Mouse (Mus musculus): ENCODE measurements around the gene Mrpl33. TPM values are rescaled to one million over a fixed set of nuclear protein-coding genes. Genes with fewer than 3 reads are reported as not detected.

The Mrpl33 gene
- polyA plus RNA-seq, 1 experiment from 2014 or later, result 214 TPM

DNA sequence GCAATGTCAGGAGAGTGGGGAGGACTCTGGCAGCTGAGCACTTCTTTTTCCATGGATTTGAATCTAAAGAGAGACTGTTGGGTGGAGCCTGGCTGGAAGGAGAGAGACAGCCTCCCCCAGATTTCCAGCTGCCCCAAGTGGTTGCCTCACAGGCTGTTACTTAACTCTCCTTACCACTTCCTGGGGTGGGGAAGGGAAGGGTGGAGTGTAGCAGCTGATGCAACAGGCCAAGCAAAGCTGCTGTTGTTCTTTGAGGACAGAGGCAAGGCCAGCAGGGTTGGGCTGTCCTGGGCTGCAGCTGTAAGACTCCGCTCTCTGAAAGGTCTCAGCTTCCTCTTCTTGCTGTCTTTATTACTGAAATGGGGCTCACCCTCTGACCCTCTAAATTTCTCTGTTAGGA is 5.6 kb downstream of the Mrpl33 start:
- no peaks in the 10 kb centered on the region for H3K36me3 ChIP-seq (replicated peaks; ENCODE audit: control insufficient read depth, insufficient read depth)
- ATAC-seq (ENCODE audit: low FRiP score) (no peak), DNase-seq (ENCODE audit: low spot score) (no peak)
- WGBS, result 100% methylated on average over 1 of the region's 1 CpGs
- no peak overlapping the region for H3K4me2 ChIP-seq (replicated peaks)
- no peak overlapping the region for H3K4me3 ChIP-seq (replicated peaks; ENCODE audit: low read length)
- no peaks in the 10 kb centered on the region for H3K9me3 ChIP-seq (ENCODE audit: control insufficient read depth, low read length)
- 0 out of 2 replicates have a peak, but pooled peaks cover 2% of the 10 kb centered on the region for H3K27me3 ChIP-seq (ENCODE audit: control insufficient read depth, insufficient read depth, low read length)
- no peak overlapping the region for H3K9ac ChIP-seq
- H3K27ac ChIP-seq, result no peak overlapping the region
- H3K4me1 ChIP-seq (replicated peaks; ENCODE audit: control insufficient read depth, insufficient read depth, low read length), result no peaks in the 10 kb centered on the region

DNA sequence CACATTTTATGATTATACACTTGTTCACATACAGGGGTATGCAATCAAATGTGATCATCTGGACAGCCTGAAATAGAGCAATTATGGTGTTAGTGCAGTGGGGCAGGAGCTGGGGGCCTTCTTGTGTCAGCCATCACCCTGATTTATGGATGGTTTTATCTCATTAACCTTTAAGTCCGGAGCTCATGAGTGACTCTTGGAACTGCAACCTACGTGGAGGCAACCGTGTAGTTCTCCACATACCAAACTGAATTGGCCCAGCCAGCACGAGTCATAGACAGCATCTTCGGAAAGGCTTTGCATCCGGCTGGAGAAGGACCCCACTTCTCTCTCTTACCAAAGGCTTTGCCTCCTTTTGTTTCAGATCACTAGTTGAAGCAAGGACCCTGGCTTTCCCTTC is 7.0 kb downstream of the Mrpl33 start:
- Histone ChIP-seq H3K4me3 (replicated peaks; ENCODE audit: low read length) (no peak overlapping the region), H3K9ac (no peak overlapping the region), H3K9me3 (ENCODE audit: control insufficient read depth, low read length) (no peaks in the 10 kb centered on the region), H3K4me2 (replicated peaks) (no peak overlapping the region), H3K27me3 (ENCODE audit: control insufficient read depth, insufficient read depth, low read length) (no peaks in the 10 kb centered on the region), H3K4me1 (replicated peaks; ENCODE audit: control insufficient read depth, insufficient read depth, low read length) (no peaks in the 10 kb centered on the region), H3K27ac (no peak overlapping the region), H3K36me3 (replicated peaks; ENCODE audit: control insufficient read depth, insufficient read depth) (no peaks in the 10 kb centered on the region)
- 85% methylated on average over 6 of the region's 6 CpGs for WGBS
- ATAC-seq (ENCODE audit: low FRiP score), result no peak
- DNase-seq (ENCODE audit: low spot score), result no peak

DNA sequence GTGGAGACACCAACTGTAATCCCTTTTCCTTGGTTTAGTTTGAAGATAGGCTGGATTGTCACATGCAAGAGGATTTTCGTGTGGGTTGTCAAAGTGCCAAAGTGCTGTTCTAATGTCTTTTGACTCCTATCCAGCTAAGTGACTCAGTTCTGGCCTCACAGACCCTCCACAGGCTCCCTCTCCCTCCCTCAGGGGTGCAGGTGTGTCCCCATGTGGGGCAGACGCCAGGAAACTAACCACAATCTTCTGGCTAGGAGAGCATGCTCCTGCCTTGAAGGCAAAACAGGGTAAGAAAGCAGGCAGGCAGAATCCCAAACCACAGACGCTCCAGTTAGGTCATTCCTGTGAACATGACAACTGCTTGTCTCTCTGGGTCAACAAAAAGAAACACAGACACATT is 9.4 kb downstream of the Mrpl33 start:
- H3K9ac ChIP-seq, result no peak overlapping the region
- H3K4me3 ChIP-seq (replicated peaks; ENCODE audit: low read length), result no peak overlapping the region
- WGBS, result 60% methylated on average over 3 of the region's 3 CpGs
- no peak for DNase-seq (ENCODE audit: low spot score)
- H3K27me3 ChIP-seq (ENCODE audit: control insufficient read depth, insufficient read depth, low read length), result no peaks in the 10 kb centered on the region
- no peak overlapping the region for H3K4me2 ChIP-seq (replicated peaks)
- no peaks in the 10 kb centered on the region for H3K36me3 ChIP-seq (replicated peaks; ENCODE audit: control insufficient read depth, insufficient read depth)
- H3K4me1 ChIP-seq (replicated peaks; ENCODE audit: control insufficient read depth, insufficient read depth, low read length), result no peaks in the 10 kb centered on the region
- H3K27ac ChIP-seq, result no peak overlapping the region
- ATAC-seq (ENCODE audit: low FRiP score), result no peak
- no peaks in the 10 kb centered on the region for H3K9me3 ChIP-seq (ENCODE audit: control insufficient read depth, low read length)

DNA sequence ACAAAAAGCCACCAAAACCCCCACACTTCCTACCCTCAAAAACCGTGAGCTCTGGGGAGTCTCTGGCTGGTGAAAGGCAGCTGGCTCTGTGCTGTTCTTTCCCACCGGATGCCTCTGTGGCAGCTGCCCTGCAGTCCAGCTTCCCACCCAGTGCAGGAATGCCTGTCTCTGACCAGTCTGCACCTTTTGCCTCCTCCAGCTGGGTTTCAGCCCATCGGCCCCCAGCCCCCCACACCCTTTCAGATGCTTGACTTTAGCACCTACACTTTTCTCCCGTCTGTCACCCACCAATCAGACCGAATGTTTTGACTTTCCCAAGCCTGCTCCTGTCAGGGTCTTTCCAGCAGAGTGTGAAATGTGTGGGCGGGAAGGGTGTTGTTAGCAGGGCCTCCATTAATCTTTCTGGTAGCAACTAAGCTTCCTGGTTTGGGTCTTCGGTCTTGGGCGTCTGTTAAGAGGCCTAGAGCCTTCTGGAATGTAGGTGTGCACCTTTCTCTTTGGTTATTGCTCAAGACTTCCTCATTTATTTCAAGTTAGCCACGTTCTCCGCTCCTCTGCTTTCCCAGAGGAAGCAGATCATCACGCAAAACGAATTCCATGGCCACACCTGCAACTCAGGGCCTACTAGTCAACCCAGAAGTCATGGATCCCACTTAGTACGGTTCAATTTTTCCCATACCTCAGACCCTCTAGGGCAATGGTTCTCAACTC is 13.8 kb downstream of the Mrpl33 start:
- WGBS, result 83% methylated on average over 13 of the region's 13 CpGs
- no peak overlapping the region for H3K4me3 ChIP-seq (replicated peaks; ENCODE audit: low read length)
- no peaks in the 10 kb centered on the region for H3K9me3 ChIP-seq (ENCODE audit: control insufficient read depth, low read length)
- no peak overlapping the region for H3K27ac ChIP-seq
- no peak for ATAC-seq (ENCODE audit: low FRiP score)
- H3K4me2 ChIP-seq (replicated peaks), result no peak overlapping the region
- H3K36me3 ChIP-seq (replicated peaks; ENCODE audit: control insufficient read depth, insufficient read depth), result no peaks in the 10 kb centered on the region
- no peak overlapping the region for H3K9ac ChIP-seq
- H3K4me1 ChIP-seq (replicated peaks; ENCODE audit: control insufficient read depth, insufficient read depth, low read length), result peaks cover 10% of the 10 kb centered on the region
- no peaks in the 10 kb centered on the region for H3K27me3 ChIP-seq (ENCODE audit: control insufficient read depth, insufficient read depth, low read length)
- DNase-seq (ENCODE audit: low spot score), result no peak

DNA sequence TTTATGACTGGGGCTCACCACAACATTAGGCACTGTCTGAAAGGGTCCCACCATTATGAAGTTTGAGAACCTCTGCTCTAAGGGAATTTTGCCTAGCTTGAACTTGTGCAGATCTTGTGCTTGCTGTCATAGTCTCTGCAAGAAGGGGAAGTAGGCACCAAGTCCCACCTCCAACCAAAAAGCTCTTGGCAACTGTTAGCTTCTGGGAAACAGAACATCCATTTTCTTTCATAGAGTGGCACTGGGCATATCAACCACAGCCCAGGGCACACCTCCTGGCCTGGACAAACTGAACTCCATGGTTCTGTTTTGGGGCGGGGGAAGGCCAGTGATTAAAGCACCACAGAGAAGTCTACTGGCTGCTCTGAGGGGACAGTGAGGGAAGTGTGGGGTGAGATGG is 14.5 kb downstream of the Mrpl33 start:
- H3K9ac ChIP-seq, result no peak overlapping the region
- H3K36me3 ChIP-seq (replicated peaks; ENCODE audit: control insufficient read depth, insufficient read depth), result 0 out of 2 replicates have a peak, but pooled peaks cover 6% of the 10 kb centered on the region
- no peak for ATAC-seq (ENCODE audit: low FRiP score)
- 95% methylated on average over 1 of the region's 1 CpGs for WGBS
- no peak overlapping the region for H3K4me3 ChIP-seq (replicated peaks; ENCODE audit: low read length)
- H3K27ac ChIP-seq, result no peak overlapping the region
- no peak for DNase-seq (ENCODE audit: low spot score)
- H3K4me1 ChIP-seq (replicated peaks; ENCODE audit: control insufficient read depth, insufficient read depth, low read length), result peaks cover 10% of the 10 kb centered on the region
- H3K27me3 ChIP-seq (ENCODE audit: control insufficient read depth, insufficient read depth, low read length), result no peaks in the 10 kb centered on the region
- H3K4me2 ChIP-seq (replicated peaks), result no peak overlapping the region
- H3K9me3 ChIP-seq (ENCODE audit: control insufficient read depth, low read length), result no peaks in the 10 kb centered on the region

DNA sequence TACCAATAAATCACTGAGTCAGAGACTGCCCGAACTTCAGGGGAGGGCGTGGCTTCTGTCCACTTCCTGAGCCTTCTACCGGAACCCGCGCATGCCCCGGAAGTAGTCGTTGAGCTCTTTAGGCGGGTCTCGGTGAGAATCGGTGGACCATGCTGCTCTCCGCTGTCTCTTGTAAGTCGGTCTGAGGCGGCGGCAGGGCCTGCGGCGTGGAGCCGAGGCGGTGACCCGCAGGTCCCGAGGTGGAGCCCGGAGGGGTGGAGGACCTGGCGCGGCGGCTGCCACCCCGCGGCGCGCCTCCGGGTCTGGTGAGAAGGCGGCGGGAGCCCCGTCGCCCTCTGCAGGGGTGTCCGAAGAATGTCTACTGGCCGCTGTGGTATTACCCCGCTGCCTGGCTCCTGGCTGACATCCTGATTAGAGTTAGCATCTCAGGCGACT is 17.1 kb downstream of the Mrpl33 start:
- no peaks in the 10 kb centered on the region for H3K27me3 ChIP-seq (ENCODE audit: control insufficient read depth, insufficient read depth, low read length)
- peaks cover 10% of the 10 kb centered on the region for H3K4me1 ChIP-seq (replicated peaks; ENCODE audit: control insufficient read depth, insufficient read depth, low read length)
- peak overlapping the region; percentile 86 for H3K27ac ChIP-seq
- peak; percentile 99 for ATAC-seq (ENCODE audit: low FRiP score)
- H3K4me3 ChIP-seq (replicated peaks; ENCODE audit: low read length), result peak overlapping the region; percentile 90
- H3K36me3 ChIP-seq (replicated peaks; ENCODE audit: control insufficient read depth, insufficient read depth), result peaks cover 32% of the 10 kb centered on the region
- H3K9ac ChIP-seq, result peak overlapping the region; percentile 85
- under 1% methylated on average over 37 of the region's 37 CpGs for WGBS
- H3K9me3 ChIP-seq (ENCODE audit: control insufficient read depth, low read length), result no peaks in the 10 kb centered on the region
- DNase-seq (ENCODE audit: low spot score), result peak; percentile 84
- peak overlapping the region; percentile 68 for H3K4me2 ChIP-seq (replicated peaks)

DNA sequence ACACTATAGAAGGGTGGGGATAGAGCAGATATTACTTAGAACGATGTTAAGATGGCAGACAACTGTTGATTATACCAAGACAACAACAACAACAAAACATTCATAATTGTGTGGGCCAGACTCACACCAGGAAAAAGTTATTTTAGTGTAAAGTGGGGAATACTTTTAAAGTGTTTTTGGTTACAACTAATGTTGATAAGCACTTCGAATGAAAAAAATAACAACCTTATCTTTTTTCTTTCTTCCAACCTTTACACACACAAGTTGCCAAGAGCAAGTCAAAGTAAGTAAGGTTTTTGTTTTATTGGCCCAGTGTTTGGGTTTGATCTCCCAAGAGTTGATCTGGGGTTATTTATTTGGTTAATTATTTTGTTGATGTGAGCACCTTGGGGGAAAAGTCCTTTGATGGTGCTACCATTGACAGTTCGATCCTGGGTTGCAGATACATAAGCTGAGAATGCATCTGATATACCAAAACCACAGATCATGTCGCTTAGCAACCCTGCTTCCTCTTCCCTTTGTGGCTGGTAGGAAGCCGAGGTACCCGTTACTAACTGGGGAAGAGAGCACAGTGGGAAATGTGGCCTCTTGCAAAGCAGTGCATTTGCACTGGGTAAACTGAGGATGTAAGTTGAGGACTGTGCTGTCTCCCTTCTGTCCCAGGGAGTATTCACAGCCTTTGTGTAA is 17.7 kb downstream of the Mrpl33 start:
- peak overlapping the region; percentile 90 for H3K4me3 ChIP-seq (replicated peaks; ENCODE audit: low read length)
- ATAC-seq (ENCODE audit: low FRiP score), result no peak
- 45% methylated on average over 6 of the region's 6 CpGs for WGBS
- peaks cover 10% of the 10 kb centered on the region for H3K4me1 ChIP-seq (replicated peaks; ENCODE audit: control insufficient read depth, insufficient read depth, low read length)
- no peaks in the 10 kb centered on the region for H3K27me3 ChIP-seq (ENCODE audit: control insufficient read depth, insufficient read depth, low read length)
- no peaks in the 10 kb centered on the region for H3K9me3 ChIP-seq (ENCODE audit: control insufficient read depth, low read length)
- peaks cover 36% of the 10 kb centered on the region for H3K36me3 ChIP-seq (replicated peaks; ENCODE audit: control insufficient read depth, insufficient read depth)
- DNase-seq (ENCODE audit: low spot score), result no peak
- H3K9ac ChIP-seq, result peak overlapping the region; percentile 85
- peak overlapping the region; percentile 86 for H3K27ac ChIP-seq
- H3K4me2 ChIP-seq (replicated peaks), result peak overlapping the region; percentile 68

DNA sequence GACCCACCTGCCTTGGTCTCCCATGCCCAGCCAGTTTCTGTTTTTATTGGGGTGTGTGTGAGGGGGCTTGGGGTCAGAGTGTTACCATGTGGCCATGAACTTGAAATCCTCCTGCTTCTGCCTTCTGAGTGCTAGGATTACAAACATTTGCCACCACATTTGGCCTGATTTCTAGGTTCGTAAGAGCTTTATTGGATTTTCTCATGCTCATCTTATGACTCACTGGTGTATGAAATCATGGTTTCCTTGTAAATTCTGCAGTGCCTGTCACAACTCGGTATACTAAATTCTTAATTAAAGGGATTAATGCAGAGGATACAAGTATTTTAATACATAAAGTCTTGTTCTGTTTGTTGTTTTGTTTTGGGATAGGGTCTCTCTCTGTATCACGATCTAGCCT is 23.6 kb downstream of the Mrpl33 start:
- ATAC-seq (ENCODE audit: low FRiP score), result no peak
- Histone ChIP-seq H3K4me1 (replicated peaks; ENCODE audit: control insufficient read depth, insufficient read depth, low read length) (no peaks in the 10 kb centered on the region), H3K27me3 (ENCODE audit: control insufficient read depth, insufficient read depth, low read length) (no peaks in the 10 kb centered on the region), H3K4me2 (replicated peaks) (no peak overlapping the region), H3K4me3 (replicated peaks; ENCODE audit: low read length) (no peak overlapping the region), H3K27ac (no peak overlapping the region), H3K9ac (no peak overlapping the region), H3K9me3 (ENCODE audit: control insufficient read depth, low read length) (no peaks in the 10 kb centered on the region), H3K36me3 (replicated peaks; ENCODE audit: control insufficient read depth, insufficient read depth) (peaks cover 57% of the 10 kb centered on the region)
- 98% methylated on average over 3 of the region's 3 CpGs for WGBS
- no peak for DNase-seq (ENCODE audit: low spot score)

DNA sequence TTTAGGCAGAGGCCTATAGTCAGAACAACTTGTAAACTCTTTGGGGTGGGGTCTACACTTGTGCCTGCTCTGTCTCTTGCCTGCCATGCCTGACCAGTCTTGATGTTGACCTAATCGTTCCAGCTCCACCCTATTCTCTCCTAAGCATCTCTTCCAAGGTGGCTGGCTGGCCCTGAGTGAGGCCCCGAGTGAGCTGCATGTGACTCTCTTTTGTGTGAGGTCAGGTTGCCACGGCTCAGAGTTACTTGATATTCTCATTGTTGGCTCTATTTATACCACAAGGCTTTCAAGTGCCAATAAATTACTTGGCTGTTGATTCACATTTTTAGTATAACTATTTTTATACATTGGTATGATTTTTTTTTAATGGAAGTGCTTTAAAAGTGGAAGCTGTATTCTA is 30.4 kb downstream of the Mrpl33 start:
- Histone ChIP-seq H3K27me3 (ENCODE audit: control insufficient read depth, insufficient read depth, low read length) (no peaks in the 10 kb centered on the region), H3K4me3 (replicated peaks; ENCODE audit: low read length) (no peak overlapping the region), H3K9me3 (ENCODE audit: control insufficient read depth, low read length) (no peaks in the 10 kb centered on the region), H3K4me1 (replicated peaks; ENCODE audit: control insufficient read depth, insufficient read depth, low read length) (no peaks in the 10 kb centered on the region), H3K9ac (no peak overlapping the region), H3K36me3 (replicated peaks; ENCODE audit: control insufficient read depth, insufficient read depth) (peaks cover 8% of the 10 kb centered on the region; the same call in 1 of the 2 replicates), H3K27ac (no peak overlapping the region), H3K4me2 (replicated peaks) (no peak overlapping the region)
- WGBS, result 34% methylated on average over 3 of the region's 3 CpGs
- no peak for DNase-seq (ENCODE audit: low spot score)
- ATAC-seq (ENCODE audit: low FRiP score), result no peak
